Mouse (Mus musculus): ENCODE measurements at regions not wholly inside any gene's neighbourhood (a gene's known extent, or its start where the extent isn't known, plus 50 kb on each side); places are given as distances from the start of the nearest gene placed in this dataset.
"Not testable (repeated sequence)": the region's sequence is repeated elsewhere in the genome, so short reads cannot be mapped to it uniquely, and the experiment has no call there.

DNA sequence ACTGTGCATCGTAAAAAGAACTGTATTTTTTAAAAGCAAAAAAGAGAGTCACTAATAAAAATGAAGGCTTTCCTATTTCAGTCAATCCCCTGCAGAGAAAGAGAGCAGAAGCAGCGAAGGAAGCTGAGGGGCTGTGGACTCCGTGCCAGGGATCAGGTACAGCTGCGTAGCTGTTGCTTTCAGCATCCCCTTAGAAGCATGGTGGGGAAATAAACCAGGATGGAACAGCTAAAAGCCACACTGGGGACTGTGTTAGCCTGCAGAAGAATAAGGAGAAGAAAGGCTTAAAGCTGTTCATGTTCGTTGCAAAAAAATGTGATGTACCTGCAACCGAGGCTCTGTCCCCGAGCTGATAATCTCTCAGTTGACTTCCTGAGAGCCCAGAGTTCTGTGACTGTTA lies 1302.6 kb upstream of the Sel1l start:
- in situ Hi-C loops (cut with MboI, MseI), result no loop called here

DNA sequence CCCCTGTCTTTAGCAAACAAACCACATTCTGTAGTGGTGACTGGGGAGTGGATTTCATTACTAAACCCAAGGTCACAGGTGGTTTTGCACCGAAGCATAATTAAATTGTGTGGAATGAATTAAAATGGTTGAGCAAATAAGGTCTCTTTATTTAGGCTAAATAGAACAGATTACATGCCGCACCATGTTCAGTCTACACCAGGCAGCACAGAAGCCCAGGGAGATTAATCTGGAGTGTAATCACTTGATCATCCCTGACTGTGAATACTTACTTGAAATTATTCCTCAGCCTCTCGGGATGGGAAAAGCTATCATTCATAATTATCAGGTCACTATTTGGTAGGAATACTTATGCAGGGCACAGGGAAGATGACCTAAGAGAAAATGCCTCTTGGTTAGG lies 1293.3 kb upstream of the Sel1l start:
- in situ Hi-C loops (cut with MboI, MseI), result no loop called here

DNA sequence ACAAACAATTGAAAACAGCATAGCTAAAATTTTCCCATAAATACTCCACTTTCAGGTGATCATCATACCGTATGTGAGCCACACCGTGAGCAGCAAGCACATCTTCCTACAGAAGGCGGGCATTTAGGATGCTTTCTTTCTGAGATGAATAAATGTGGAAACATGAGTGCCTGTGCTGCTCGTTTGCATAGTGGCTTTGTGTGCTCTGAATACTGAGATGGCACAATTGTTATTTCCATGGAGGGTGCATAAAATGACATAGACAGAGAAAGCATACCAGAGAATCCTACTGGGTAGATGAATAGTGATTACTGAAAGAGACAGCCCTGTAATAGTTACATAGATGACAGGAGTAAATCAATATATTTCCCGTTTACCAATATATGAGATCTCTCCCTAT lies 1287.4 kb upstream of the Sel1l start:
- in situ Hi-C loops (cut with MboI, MseI), result no loop called here

DNA sequence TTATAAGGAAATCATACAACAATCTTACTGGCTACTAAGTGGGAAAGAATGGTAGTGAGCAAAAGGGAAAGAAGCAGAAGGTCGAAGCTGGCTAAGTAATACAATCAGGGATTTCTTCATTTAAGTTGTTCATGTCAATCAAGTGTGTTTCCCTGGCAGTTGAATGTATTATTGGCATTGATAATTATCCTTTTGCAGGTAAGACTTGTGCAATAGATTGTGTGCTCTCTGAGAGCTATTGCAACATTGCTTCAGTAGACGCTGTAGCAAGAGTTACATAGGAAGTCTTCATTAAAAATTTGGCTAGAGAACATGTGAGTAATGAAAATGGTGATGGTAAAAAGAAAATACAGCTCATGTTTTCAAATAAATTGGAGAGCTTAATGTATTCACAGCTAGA lies 1273.3 kb upstream of the Sel1l start:
- in situ Hi-C loops (cut with MboI, MseI), result no loop called here

DNA sequence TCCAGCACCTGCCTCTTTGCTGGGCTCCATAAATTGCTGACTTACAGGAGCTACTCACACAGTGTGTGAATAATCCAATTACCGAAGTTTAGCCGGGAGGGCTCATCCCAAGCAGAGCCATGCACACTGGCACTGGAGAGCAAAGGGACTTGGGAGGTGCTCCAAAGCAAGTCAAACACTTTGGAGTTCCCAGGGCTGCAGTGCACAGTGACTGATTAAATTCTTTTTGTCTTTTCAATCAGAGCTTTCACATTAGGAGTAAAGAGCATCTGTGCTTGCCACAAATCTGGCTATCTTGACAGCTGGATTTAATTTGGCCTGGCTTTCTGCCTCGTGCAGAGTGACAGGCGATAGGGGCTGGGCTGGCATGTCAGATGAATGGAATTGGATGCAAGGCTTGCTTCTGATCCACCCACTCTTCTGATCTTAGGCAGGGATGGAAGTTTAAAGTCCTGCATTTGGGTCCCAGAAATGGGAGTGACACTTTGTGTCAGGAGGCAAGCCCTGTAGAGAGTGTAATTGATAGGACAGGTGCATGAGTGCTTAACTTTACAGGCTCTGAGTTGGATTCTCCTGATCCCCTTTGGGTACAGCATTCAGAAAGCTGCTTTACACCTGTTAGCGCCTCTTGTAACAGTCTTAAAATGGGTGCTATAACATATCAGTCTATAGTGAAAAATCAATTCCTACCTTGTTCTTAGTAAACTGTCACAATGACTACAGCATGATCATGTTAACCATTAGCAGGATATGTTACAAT lies 1239.3 kb upstream of the Sel1l start:
- in situ Hi-C loops (cut with MboI, MseI), result no loop called here

DNA sequence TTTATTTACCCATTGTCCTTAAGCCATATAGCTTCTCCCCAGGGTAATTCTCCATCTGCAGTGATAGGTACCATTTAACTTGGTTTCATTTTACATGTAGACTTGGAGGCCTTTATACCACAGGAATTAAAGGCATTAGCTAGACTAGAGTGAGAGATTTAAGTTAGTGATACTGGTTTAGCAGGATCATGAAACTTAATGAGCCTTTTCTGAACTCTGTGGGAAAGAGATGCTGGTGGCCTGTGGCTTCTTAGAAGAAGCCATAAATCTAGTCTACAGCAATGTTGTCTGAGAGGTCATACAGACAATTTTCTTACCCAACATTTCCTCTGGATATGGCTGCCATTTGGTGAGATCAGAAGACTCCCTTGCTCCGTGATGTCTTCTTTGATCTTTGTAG lies 1214.9 kb upstream of the Sel1l start:
- in situ Hi-C loops (cut with MboI, MseI), result no loop called here

DNA sequence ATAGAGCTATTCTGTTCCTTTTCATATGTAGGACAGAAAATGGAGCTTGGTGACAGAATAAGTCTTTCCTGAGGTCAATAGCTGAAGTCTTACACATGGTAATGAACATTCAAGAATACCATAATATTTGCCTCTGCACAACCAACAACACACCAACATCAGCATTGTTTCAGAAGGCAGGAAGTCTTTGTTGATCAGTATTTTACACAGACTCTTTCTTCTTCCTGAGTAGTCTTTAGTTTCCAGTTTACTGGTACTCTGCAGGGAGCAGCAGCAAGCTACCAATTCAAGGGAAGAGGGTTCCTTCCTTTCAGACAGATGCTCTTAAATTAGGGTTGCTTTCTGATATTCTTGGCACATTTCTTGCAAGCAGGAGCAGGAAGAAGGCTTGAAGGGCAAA lies 1170.7 kb upstream of the Sel1l start:
- in situ Hi-C loops (cut with MboI, MseI), result no loop called here

DNA sequence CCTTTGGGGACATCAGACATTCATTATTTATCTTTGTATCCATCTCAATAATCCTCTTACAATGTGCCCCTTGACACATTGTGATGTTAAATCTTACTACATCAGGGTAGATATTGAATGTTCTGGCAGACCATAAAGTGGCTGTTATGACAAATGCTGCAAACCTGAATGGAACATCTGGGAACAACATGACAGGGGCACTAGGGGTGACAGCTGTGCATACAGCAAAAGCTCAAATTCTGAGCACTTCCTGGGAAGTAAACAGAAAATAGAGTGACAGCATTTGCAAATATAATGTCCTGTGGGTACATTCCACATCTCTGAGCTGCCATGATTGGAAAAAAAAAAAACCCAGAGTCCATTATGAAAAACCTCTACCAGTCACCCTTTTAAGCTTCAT lies 1162.6 kb upstream of the Sel1l start:
- in situ Hi-C loops (cut with MboI, MseI), result no loop called here

DNA sequence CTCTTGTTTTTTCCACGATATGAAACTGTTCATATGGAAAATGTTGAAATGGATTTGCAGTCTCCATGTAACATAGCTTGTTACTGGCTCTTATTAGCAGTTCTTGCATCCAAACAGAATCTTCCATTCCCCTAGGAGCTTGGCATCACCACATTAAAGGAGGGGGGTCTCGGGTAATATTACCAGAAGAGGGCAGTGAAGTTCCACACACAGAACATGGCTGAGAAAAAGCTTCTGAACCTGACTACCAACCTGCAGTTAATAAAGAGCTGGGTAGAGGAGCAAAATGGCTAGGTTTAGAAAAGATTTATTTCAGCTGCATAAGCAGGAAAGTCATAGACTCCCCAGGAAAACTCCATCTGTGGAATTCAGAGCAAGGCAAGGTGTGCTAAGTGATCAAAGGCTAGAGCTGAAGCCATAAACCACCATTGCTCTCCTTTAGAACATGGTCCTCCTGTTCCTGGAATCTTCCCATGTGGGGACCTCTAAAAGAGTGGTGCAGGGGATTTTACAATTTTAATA lies 1157.9 kb upstream of the Sel1l start:
- in situ Hi-C loops (cut with MboI, MseI), result no loop called here

DNA sequence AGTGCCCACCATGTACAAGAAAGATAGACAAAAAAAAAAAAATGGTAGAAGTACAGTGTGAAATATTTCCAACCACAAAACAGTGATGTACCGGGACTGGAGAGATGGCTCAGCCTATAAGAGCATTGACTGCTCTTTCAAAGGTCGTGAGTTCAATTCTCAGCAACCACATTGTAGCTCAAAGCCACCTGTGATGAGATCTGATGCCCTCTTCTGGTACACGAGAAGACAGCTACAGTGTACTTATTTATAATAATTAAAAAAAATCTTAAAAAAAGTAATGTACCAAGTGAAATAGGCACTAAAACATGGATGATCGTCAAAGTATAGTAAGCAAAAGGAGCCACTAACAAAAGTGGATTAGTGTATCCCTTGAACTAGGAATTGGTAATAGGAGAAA lies 1154.2 kb upstream of the Sel1l start:
- in situ Hi-C loops (cut with MboI, MseI), result no loop called here

DNA sequence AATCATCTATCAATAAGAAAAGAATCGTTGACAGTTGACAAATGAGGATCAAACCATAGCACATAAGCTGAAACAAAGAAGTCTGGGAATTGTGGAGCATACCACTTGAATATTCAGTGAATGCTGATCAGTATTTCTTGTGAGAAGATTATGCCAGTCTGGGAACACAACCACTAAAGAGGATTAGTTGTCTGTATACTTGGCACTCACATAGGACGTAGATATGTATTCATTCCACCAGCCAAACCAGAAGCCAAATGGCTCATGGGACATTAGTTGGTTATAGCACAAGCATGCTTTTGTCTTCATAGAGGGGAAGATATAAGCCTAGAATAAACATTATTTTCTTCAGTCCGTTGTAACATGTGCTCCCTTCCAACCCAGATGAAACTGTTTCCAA lies 1126.7 kb upstream of the Sel1l start:
- in situ Hi-C loops (cut with MboI, MseI), result no loop called here

DNA sequence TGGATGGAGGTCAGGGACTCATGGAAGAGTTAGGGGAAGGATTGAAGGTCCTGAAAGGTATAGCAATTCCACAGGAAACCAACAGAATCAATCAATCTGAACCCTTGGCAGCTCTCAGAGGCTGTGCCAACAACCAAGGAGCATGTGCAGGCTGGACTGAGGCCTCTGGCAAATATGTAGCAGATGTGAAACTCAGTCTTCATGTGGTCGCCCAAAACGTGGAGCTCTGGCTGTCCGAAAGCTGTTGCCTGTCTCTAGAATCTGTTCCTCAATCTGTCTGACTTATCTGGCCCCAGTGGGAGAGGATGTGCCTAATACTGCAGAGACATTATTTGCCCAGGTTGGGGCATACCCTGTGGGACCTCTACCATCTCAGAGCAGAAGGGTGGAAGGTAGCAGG lies 1095.4 kb upstream of the Sel1l start:
- in situ Hi-C loops (cut with MboI, MseI), result no loop called here

DNA sequence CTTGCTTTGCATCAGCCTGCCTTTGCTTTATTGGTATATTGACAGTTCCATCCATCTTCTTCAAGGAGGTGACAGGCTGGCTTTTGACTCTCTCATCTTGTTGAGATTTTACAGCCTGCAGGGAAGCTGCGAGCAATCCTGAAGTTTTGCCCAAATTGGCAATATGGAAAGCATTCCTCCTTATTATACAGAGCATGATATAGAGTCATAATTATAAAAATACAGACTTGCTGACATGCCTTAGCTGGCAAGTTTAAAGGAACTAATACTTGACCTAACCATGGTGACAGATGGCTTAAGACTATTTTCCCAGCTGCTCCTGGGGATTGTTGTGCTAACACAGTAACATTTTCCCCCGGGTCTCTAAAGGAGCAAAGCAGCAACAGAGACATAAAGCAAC lies 1078.6 kb upstream of the Sel1l start:
- in situ Hi-C loops (cut with MboI, MseI), result no loop called here

DNA sequence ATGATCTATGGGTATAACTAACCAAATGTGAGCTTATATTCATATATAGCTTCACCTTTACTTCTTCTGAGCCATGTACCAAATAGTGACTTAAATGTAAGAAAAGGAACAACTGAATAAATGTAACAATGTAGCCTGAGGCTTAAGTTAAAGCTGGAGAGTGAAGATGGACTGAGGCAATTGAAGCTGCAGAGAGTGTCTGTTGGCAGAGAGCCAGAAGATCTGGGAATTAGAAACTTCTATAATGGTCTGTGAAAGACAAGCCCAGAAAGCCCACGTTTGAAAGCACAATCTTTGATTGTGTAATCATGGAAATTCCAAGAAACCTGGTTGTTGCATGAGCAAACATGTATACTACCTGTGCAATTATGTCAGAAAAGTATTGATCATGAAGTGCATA lies 1078.0 kb upstream of the Sel1l start:
- in situ Hi-C loops (cut with MboI, MseI), result no loop called here

DNA sequence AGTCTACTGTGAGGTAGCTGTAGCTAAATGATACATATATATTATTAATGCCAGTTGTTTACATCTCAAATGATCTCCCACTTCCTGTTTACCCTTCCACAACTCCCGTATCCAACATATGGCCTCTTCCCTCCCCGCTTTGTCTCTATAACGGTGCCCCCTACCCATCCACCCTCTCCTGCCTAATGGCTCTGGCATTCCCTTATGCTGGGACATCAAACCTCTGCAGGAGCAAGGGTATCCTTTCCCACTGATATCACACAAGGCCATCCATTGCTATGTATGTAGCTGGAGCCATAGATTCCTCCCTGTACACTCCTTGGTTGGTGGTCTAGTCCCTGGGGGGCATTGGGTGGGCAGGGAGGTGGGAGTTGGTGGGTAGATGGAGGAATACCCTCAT lies 1071.0 kb upstream of the Sel1l start:
- in situ Hi-C loops (cut with MboI, MseI), result no loop called here

DNA sequence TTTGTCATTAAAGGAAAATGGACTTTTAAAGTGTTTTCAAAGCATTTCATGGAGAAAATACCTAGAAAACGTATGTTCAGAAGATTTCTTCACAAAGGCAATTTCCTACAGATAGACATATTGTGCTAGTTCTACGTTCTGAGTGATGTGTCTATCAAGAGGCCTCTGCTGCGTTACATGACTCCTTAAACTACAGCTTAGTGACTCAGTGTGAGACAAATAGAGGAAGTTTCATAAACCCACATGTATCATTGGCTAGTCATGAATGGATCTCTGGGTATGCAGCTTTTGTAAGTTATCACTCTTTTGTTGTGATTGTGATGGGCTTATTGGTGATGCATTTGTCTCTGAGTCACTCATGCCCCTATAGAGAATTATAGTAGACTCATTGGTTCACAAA lies 1067.3 kb upstream of the Sel1l start:
- in situ Hi-C loops (cut with MboI, MseI), result no loop called here

DNA sequence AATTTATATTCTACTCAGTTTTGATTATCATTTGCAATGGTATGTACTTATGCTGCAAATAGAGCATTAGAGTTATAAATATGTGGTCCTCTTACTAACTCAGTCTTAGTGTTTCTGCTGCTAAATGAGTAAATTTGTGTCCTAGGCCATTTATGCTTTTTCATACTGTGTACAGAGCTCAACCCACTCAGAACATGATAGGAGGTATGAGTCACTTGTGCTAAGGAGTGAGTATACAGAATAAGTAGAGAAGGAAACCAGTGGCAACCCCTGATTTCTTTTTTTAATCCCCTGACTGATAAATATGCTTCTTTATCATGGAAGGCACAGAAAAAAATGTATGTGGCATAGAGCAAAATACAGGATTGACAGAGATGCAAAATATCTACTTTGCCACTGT lies 1066.8 kb upstream of the Sel1l start:
- in situ Hi-C loops (cut with MboI, MseI), result no loop called here

DNA sequence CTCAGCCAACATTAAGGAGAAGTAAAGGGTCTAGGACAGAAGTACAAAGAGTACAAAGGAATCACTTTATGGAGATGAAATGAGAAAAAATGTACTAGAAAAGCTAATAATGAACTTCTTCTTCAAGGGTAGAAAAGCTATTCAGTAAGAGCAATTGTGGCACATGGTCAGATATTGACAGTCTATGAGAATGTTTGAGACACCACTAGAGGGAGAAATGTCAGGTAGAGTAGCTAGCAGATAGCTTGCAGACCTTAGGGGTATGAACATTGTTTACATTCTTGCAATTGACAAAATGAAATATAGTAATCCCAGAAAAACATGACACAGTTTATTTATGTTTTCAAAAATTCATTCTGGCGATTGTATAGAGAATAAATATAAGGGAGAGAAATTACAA lies 1066.2 kb upstream of the Sel1l start:
- in situ Hi-C loops (cut with MboI, MseI), result no loop called here

DNA sequence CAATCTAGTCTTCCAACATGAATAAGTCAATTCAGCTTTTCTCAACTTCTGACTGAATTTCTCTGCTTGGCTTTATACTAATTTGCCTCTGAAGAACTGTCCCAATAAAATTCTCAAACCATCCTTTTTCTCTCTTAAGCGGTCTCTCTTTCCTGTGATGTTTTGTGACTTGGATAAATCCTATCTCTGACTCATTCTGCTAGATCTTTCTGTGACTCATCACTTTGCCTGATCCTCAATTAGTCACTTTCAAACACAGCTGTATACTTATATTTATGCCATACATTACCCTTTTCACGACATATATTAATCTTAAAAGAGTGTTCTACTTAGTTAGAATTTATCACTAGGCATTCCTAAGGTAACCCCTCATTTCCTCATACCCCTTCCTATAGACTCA lies 1055.4 kb upstream of the Sel1l start:
- in situ Hi-C loops (cut with MboI, MseI), result no loop called here

DNA sequence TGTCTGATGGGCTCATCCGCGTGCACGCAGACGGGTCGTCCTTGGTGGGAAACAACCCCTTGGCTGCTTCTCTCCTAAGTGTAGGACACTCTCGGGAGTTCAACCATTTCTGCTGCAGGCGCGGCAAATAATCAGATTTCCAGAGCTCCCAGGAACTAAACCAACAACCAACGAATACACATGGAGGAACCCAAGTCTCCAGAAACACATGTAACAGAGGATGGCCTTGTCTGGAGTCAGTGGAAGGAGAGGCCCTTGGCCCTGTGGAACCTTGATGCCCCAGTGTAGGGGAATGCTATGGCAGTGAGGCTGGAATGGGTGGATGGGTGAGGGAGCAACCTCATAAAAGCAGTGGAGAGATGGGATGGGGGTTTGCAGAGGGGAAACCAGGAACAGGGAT lies 1043.4 kb upstream of the Sel1l start:
- in situ Hi-C loops (cut with MboI, MseI), result no loop called here

DNA sequence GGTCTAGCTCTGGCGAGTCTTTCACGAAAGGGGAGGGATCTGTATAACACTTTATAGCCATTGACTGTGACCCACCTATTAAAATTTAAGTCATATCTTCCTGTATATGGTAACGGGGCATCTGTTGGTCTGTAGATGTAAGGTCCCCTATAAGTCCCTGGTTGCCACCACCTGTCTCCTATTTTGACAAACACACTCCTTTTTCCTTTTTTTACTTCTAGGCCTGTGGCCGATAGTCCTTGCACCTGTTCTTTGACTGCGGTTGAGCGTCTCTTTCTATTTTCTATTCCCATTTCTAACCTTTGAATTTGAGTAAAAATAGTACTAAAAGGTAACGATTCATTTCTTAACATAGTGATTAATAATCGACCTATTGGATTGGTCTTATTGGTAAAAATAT lies 1042.7 kb upstream of the Sel1l start:
- in situ Hi-C loops (cut with MboI, MseI), result not testable (repeated sequence)

DNA sequence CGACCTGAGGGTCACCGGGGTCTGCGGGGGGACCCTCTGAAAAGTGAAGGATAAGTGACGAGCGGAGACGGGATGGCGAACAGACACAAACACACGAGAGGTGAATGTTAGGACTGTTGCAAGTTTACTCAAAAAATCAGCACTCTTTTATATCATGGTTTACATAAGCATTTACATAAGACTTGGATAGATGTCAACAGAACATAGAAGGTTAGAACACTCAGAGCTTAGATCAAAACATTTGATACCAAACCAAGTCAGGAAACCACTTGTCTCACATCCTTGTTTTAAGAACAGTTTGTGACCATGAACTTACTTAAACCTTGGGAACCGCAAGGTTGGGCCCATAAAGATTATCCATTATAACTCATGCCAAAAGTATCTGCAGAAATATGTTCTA lies 1042.2 kb upstream of the Sel1l start:
- in situ Hi-C loops (cut with MboI, MseI), result not testable (repeated sequence)

DNA sequence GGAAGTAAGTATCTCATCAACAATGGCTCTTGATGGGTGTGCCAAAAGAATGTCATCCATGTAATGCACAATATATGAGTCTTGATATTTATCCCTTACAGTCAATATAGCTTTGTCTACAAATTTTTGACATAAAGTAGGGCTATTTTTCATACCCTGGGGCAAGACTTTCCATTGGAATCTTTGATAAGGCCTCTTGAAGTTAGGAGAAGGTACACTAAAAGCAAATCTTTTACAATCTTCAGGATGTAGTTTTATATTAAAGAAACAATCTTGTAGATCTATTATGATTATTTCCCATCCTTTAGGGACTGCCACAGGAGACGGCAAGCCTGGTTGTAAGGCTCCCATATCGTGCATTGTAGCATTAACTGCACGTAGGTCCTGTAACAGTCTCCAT lies 1038.8 kb upstream of the Sel1l start:
- in situ Hi-C loops (cut with MboI, MseI), result no loop called here
